Mouse (Mus musculus) midbrain, embryonic 10.5 days (tissue): Measurements from ENCODE around the gene 1700018B08Rik. TPM values are rescaled to one million over a fixed set of nuclear protein-coding genes. Genes with fewer than 3 reads are reported as not detected.

Experiments used
- DNase-seq: peaks from one replicate; pipeline ENCODE4 v3.0.0-alpha.2; 2017; ENCODE audit warnings: low spot score
- H3K27ac ChIP-seq: fragments of 300-500 bp; sonication (generic); replicated peaks from 2 replicates; pipeline ENCODE4 v1.5.1; 2016; ENCODE audit warnings: mild to moderate bottlenecking
- H3K27me3 ChIP-seq: fragments of 300-500 bp; sonication (generic); 2 replicates; pipeline ENCODE4 v1.6.1; 2016; ENCODE audit warnings: low read depth, mild to moderate bottlenecking; ENCODE audit not compliant: poor library complexity, severe bottlenecking
- H3K36me3 ChIP-seq: fragments of 300-500 bp; sonication (generic); 2 replicates; pipeline ENCODE4 v1.6.1; 2016; ENCODE audit warnings: mild to moderate bottlenecking, moderate library complexity
- H3K4me1 ChIP-seq: fragments of 300-500 bp; sonication (generic); 2 replicates; pipeline ENCODE4 v1.6.1; 2016
- H3K4me3 ChIP-seq: fragments of 300-500 bp; sonication (generic); 2 replicates; pipeline ENCODE4 v1.5.1; 2016; ENCODE audit warnings: mild to moderate bottlenecking, moderate library complexity
- H3K9me3 ChIP-seq: fragments of 300-500 bp; sonication (generic); replicated peaks from 2 replicates; pipeline ENCODE4 v1.6.1; 2016; ENCODE audit warnings: mild to moderate bottlenecking
- WGBS: fragments of 180-500 bp; shearing (Covaris S2); methylation state at CpG from one replicate; pipeline ENCODE4 v1.1.7; 2016; 5-methylcytosine and 5-hydroxymethylcytosine counted together
- polyA plus RNA-seq: library from polyadenylated mRNA; unstranded; fragments of >200 nt; fragmentation: Nextera tagmentation; extraction: Ambion mirVana; gene quantifications from 2 replicates; pipeline ENCODE4 v1.2.1, GENCODE M21; 2016

1700018B08Rik gene
- polyA plus RNA-seq, 1 experiment from 2014 or later, result not detected

DNA sequence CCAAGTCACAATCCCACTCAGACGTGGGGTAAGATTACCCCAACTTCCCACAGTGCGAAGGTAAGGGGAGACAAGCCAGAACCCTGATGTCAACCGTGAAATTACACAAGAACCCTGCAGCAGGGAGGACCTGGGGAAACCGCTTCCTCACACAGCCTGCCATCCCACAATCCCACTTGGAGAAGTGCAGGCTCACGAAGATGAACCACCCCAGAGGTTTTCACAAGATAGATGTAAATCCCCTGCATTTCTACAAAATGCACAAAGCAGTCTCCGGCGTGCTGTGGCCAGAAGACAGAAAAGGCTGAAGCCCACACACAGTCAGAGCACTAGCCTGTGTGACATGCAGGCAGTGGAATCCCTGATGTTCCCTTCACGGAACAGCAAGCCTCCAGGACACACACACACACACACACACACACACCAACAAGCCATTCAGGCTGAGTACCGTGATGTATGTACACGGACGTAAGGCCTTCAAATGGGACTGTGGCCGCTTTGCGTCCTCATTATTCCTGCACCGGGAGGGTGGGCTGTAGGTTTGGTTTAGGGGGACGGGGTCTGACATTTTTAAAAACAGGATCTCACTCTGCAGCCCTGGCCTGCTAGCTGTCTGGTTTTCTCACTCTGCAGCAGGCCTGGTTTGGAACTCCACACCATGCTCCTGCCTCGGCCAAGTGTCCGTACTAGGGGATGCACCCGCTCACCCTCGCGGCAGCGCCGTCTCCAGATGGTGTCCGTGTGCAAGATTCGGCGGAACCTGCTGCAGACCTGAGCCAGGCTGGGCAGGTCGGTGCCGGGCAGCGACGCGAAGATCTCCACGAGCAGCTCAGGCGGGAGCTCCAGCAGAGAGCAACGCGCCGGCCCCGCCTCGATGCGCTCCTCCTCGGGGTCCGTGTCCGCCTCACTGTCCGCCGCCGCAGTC is 33.9 kb upstream of the 1700018B08Rik start:
- H3K4me3 ChIP-seq, result peak overlapping the region; percentile 68
- DNase-seq, result peak; percentile 38
- H3K36me3 ChIP-seq, result no peaks in the 10 kb centered on the region
- peak overlapping the region; percentile 86 for H3K27ac ChIP-seq
- WGBS, result 2% methylated on average over 44 of the region's 44 CpGs
- H3K27me3 ChIP-seq, result no peaks in the 10 kb centered on the region
- H3K9me3 ChIP-seq, result no peaks in the 10 kb centered on the region
- H3K4me1 ChIP-seq, result peaks cover 70% of the 10 kb centered on the region

DNA sequence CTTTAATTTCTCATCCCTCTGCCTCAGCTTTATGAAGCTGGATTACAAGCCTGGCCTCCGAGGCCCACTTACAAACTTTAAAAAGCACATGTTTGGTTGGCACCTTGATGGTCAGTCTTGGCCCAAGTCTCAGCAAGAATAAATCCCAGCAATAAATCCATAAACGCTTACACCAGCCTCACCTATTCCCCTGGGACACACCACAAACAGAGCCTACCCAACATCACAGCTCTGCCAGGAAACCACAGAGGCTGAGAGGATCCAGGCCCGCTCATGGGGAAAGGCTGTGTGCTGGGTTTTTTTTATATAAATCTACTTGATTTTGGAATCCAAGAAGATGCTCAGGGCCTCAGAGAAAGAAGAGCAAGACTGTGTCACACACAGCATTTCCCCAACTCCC is 31.5 kb upstream of the 1700018B08Rik start:
- DNase-seq, result no peak
- Histone ChIP-seq H3K4me3 (no peak overlapping the region), H3K4me1 (peaks cover 70% of the 10 kb centered on the region), H3K27me3 (no peaks in the 10 kb centered on the region), H3K9me3 (no peaks in the 10 kb centered on the region), H3K27ac (no peak overlapping the region), H3K36me3 (no peaks in the 10 kb centered on the region)
- 89% methylated on average over 3 of the region's 3 CpGs for WGBS

DNA sequence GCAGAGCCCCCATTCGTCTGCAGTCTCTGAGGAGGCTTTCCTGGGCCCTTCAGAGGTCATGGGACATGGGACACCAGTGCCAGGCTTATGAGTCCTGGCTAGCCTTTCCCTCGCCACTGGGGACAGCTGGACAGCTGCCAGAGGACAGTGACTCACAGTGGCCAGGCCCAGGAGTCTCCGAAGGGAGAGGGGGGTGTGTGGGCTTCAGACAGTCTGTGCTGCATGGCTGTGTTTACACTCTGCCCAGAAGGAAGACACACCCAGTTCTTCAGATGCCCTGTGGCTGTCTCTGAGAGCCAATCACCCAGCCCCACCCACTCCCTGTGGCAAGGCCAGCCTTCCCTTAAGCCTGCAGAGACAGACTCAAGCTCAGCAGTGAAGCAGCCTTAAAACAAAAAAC is 29.2 kb upstream of the 1700018B08Rik start:
- no peak for DNase-seq
- Histone ChIP-seq H3K36me3 (peaks cover 3% of the 10 kb centered on the region; the same call in 1 of the 2 replicates), H3K9me3 (no peaks in the 10 kb centered on the region), H3K27ac (no peak overlapping the region), H3K4me1 (peaks cover 54% of the 10 kb centered on the region), H3K4me3 (no peak overlapping the region), H3K27me3 (no peaks in the 10 kb centered on the region)
- 69% methylated on average over 3 of the region's 3 CpGs for WGBS

DNA sequence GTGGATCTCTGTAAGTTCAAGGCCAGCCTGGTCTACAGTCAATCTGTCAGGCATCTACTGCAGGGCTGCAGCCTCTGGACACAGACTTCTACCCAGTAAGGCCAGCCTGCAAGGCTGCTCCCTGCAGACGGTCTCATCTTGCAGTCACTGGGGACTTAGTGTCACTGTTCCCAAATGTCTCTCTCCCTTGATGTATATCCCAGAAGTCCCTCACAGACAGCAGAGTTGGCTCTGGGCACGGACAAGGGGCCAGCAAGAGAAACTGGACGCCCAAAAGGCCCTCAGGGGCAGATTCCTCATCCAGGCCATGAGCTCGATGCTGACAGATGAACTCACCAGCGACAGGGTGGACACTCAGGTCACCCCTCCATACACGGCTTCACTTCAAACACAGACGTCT is 28.0 kb upstream of the 1700018B08Rik start:
- no peaks in the 10 kb centered on the region for H3K9me3 ChIP-seq
- no peak overlapping the region for H3K27ac ChIP-seq
- H3K4me3 ChIP-seq, result no peak overlapping the region
- H3K36me3 ChIP-seq, result peaks cover 3% of the 10 kb centered on the region; the same call in 1 of the 2 replicates
- no peaks in the 10 kb centered on the region for H3K27me3 ChIP-seq
- 84% methylated on average over 7 of the region's 7 CpGs for WGBS
- no peak for DNase-seq
- peaks cover 55% of the 10 kb centered on the region for H3K4me1 ChIP-seq

DNA sequence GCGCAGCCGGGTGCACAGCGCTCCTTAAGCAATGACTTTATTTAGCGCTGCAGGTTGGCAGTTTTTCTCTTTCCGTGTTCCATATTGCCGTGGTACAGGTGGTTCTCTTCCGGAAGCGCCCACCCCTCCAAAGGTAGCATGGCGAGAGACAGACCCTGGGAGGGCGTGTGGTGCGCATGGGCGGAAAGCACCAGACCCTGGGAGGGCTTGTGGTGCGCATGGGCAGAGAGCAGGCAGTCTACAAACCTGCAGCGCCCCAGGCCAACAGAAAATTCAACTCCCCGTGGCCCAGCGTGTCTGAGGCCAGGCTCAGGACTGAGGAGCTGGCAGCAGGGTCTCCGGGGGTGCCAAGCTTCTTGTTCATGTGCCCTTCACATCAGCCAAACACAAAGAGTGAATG is 26.7 kb upstream of the 1700018B08Rik start:
- no peak overlapping the region for H3K27ac ChIP-seq
- no peaks in the 10 kb centered on the region for H3K9me3 ChIP-seq
- H3K4me1 ChIP-seq, result peaks cover 53% of the 10 kb centered on the region
- 84% methylated on average over 17 of the region's 17 CpGs for WGBS
- H3K4me3 ChIP-seq, result no peak overlapping the region
- H3K27me3 ChIP-seq, result no peaks in the 10 kb centered on the region
- peaks cover 3% of the 10 kb centered on the region; the same call in 1 of the 2 replicates for H3K36me3 ChIP-seq
- no peak for DNase-seq

DNA sequence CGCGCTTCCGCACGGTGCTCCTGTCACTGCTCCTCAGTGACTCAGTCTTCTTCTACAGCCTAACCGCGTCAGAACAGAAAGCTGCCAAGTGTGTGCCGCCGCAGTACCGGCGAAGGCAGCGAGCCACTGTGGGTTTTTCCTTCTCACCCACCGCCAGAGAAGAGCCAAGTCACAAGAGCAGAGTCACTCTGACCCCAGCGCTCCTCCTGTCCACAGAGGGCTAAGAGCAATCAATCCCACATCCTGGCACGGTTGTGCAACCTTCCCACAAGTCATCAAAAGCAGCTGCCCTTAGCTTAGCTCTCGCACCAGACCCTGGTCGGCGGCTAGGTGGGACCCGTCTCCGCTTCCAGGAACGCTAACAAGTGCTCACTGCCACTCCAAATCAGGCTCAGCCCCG is 26.2 kb upstream of the 1700018B08Rik start:
- no peak overlapping the region for H3K27ac ChIP-seq
- no peaks in the 10 kb centered on the region for H3K9me3 ChIP-seq
- 90% methylated on average over 21 of the region's 21 CpGs for WGBS
- no peak for DNase-seq
- H3K27me3 ChIP-seq, result no peaks in the 10 kb centered on the region
- H3K4me3 ChIP-seq, result no peak overlapping the region
- H3K4me1 ChIP-seq, result peaks cover 53% of the 10 kb centered on the region
- peaks cover 3% of the 10 kb centered on the region for H3K36me3 ChIP-seq

DNA sequence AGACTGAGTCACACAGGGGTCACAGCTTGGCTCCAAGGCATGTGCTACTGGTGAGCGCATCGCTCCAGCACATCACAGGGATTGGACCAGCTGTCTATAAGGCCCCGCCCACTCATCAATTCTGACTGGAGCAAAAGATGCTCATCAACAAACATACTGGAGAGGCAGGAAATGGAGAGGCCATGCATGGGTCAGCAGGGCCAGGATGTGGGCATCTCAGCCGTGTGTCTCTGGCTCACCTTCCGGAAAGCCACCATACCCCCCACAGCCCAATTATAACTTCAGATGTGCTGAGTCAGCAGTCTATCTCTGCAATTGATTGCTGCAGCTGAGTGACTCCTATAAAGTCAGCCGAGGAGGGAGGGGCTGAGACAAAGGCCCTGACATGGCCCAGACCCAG is 24.2 kb upstream of the 1700018B08Rik start:
- Histone ChIP-seq H3K9me3 (no peaks in the 10 kb centered on the region), H3K27me3 (no peaks in the 10 kb centered on the region), H3K4me1 (peaks cover 61% of the 10 kb centered on the region), H3K4me3 (no peak overlapping the region), H3K36me3 (peaks cover 13% of the 10 kb centered on the region), H3K27ac (no peak overlapping the region)
- 86% methylated on average over 6 of the region's 6 CpGs for WGBS
- DNase-seq, result no peak

DNA sequence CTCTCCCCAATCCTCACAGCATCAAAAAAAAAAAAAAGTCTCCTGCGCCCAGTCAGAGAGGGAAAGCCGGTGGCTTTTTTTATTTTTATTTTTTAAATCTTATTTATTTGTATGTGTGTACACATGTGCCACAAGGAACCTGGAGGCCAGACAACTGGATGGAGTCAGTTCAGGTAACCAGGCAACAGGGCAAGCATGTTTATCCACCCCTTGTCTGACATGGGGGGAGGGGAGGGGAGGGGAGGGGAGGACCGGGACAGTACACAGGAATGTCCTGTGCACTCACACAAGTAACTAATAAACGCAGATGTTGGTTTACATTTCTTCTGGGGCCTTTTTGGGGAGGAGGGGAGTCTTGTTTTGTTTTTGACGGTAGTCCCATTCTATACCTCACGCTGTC is 19.6 kb upstream of the 1700018B08Rik start:
- DNase-seq, result no peak
- peak overlapping the region; percentile 30; the same call in 1 of the 2 replicates for H3K27ac ChIP-seq
- H3K36me3 ChIP-seq, result peaks cover 31% of the 10 kb centered on the region
- peaks cover 62% of the 10 kb centered on the region for H3K4me1 ChIP-seq
- H3K9me3 ChIP-seq, result no peaks in the 10 kb centered on the region
- WGBS, result 61% methylated on average over 6 of the region's 6 CpGs
- H3K27me3 ChIP-seq, result no peaks in the 10 kb centered on the region
- H3K4me3 ChIP-seq, result no peak overlapping the region

DNA sequence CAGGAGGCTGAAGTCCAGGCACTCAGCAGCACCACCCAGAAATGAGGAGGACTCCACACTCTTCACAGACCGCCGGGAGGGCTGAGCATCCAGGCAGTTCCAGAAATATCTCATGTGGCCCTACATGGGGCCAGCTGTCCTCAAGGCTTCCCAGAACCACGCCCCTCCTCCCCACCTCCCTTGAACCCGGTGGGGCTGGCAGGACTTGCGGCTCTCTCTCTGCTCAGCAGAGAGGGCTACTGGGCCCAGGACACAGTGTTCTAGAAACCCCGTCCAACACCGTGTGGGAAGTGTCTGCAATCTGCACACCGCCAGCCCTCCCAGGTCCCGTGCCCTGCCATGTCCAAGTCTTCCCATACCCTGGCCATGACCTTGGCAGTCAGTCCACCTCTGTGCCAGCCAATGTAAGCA is 18.8 kb upstream of the 1700018B08Rik start:
- Histone ChIP-seq H3K9me3 (no peaks in the 10 kb centered on the region), H3K27ac (peak overlapping the region; percentile 68), H3K27me3 (no peaks in the 10 kb centered on the region), H3K4me3 (no peak overlapping the region), H3K36me3 (peaks cover 38% of the 10 kb centered on the region), H3K4me1 (peaks cover 54% of the 10 kb centered on the region)
- no peak for DNase-seq
- WGBS, result 86% methylated on average over 9 of the region's 9 CpGs

DNA sequence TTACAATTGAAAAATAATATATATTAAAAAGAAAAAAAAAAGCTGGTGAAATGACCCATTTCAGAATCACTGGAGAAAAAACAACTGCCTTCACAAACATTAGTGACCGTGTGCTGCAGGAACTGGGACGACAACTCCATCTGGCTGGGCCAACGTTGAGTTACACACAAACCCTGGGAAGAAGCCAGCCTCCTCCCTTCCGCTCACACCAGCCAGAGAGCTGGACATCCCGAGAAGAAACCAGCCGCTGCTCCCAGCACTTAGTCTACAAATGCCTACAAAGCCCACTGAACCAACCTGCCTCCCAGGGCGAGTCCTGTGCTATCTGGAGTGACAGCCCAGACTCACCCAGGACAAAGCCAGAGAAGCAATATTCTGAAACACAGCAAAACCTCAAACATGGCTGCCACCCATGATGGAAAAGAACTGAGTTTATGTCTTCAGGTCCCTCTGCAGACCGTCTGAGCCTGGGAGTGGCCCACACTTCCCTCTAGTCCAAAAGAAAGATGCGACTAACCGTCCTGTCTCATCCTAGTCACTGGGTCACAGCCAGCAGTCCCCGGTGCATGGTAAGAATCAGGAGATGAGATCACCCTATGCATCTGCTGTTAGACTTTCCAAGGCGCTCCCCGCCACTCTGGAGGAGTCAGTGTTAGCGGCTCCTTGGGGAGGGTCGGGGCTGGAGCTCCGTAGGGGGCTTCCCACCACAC is 17.7 kb upstream of the 1700018B08Rik start:
- H3K27ac ChIP-seq, result no peak overlapping the region
- DNase-seq, result no peak
- no peaks in the 10 kb centered on the region for H3K27me3 ChIP-seq
- H3K36me3 ChIP-seq, result peaks cover 43% of the 10 kb centered on the region
- WGBS, result 86% methylated on average over 16 of the region's 16 CpGs
- H3K9me3 ChIP-seq, result no peaks in the 10 kb centered on the region
- H3K4me1 ChIP-seq, result peaks cover 45% of the 10 kb centered on the region
- H3K4me3 ChIP-seq, result no peak overlapping the region

DNA sequence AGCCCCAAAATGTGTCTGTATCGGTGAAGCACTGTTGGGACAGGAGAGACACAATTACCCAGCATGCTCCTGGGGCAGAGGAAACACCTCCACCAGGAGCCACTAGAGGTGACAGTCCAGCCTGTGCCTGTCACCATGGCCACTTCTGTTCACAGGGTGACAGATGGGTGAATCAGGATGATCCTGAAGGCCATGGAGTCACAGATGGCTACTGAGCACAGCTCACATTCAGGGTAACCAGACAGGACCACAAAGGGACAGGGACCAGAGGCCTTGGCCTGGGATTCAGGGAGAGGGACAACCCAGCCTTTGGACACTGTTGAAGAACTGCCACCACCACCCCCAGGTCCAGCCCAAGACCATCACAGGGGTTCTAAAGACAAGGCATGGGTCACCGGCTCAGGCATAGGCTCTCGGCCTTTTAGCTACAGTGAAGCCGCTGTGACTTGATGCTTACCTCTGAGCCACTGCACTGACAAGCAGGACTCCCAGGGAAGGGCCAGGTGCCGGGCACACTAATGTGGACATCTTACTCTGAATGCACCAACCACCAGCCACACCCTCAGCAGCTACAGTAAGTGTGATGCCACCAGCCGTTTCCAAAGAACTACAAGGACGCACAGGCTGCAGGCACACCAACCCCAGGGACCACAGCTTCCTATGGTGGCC is 16.4 kb upstream of the 1700018B08Rik start:
- WGBS, result 94% methylated on average over 7 of the region's 7 CpGs
- H3K36me3 ChIP-seq, result peaks cover 51% of the 10 kb centered on the region

DNA sequence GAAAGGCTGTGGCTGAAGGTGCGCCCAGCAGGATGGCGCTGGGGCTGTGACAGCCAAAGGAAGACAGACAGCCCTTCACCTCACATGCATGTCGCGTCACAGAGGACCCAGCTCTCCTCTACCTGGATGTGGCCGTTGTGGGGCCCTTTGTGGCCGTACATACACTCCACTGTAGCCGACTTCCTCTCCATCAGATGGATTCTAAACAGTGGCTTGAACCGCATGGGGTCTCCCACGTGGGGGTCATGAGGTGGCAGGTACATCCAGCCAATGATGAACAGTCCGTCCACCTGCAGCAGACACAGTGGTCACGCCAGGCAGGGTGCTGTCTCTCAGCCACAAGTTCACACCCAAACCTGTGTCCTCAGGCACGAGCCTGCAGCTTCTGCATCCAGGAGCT is 15.7 kb upstream of the 1700018B08Rik start:
- H3K27ac ChIP-seq, result no peak overlapping the region
- no peak for DNase-seq
- H3K4me3 ChIP-seq, result no peak overlapping the region
- H3K36me3 ChIP-seq, result peaks cover 52% of the 10 kb centered on the region
- H3K4me1 ChIP-seq, result peaks cover 25% of the 10 kb centered on the region
- no peaks in the 10 kb centered on the region for H3K27me3 ChIP-seq
- 90% methylated on average over 12 of the region's 12 CpGs for WGBS
- H3K9me3 ChIP-seq, result no peaks in the 10 kb centered on the region

More for the DNA sequence above, 16.4 kb upstream of the 1700018B08Rik start:
- Histone ChIP-seq H3K4me3 (no peak overlapping the region), H3K27me3 (no peaks in the 10 kb centered on the region), H3K27ac (no peak overlapping the region), H3K9me3 (no peaks in the 10 kb centered on the region), H3K4me1 (peaks cover 33% of the 10 kb centered on the region)
- DNase-seq, result no peak
